ENCODE assay signal across 9 mouse cellular contexts in the genomic region with DNA sequence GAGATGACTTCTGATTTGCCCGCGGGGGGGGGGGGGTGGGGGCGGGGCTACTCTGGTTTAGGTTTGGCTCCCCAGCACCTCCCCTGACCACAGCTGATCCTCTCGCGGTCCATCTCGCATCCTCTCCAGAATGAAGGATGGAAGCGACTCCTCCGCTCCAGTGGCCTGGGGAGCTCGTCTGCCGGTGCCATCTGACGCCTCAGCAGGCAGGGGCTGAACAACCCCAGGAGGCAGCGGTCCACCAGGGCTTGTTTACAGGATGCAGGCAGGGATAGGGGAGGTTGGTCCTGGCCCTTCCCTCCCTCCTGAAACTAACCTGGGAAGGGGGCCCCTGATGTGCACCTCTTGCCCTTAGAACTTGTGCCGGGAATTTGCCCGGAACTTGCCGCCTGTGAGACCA.
DNase-seq lines count a peak whose midpoint lies in the region; ATAC-seq and TF ChIP-seq lines count a peak whose summit lies in the region.
"Had no signal": no experiment of that assay in that cellular context is flagged by ENCODE, and none has a peak within 500 bp of the region (broad histone marks: within the 10 kb centered on the region; RNA-seq: fewer than 3 reads in every experiment).

No protein-coding gene starts in this region.

- no peak overlapping the region for H3K27ac ChIP-seq in kidney, postnatal 0 days
- H3K27ac ChIP-seq in limb, embryonic 13.5 days = peak overlapping the region; percentile 65; the same call in 1 of the 2 replicates
- H3K27ac ChIP-seq: liver, embryonic 14.5 days had no signal

- TF ChIP-seq CTCF in kidney, postnatal 0 days (IDR thresholded peaks at IDR 0.05; ENCODE audit: low read depth) = no peak

- peaks cover 6% of the 10 kb centered on the region; the same call in 1 of the 2 replicates for H3K27me3 ChIP-seq in kidney, postnatal 0 days (ENCODE audit: insufficient read depth, low read length)
- H3K27me3 ChIP-seq in limb, embryonic 13.5 days = peaks cover 19% of the 10 kb centered on the region

- H3K4me2 ChIP-seq in kidney, postnatal 0 days (ENCODE audit: low read length) = 0 out of 2 replicates have a peak overlapping the region, but pooled peaks have one; percentile 2
- H3K4me2 ChIP-seq in limb, embryonic 13.5 days (replicated peaks) = peak overlapping the region; percentile 53

- no peak overlapping the region for H3K9ac ChIP-seq in kidney, postnatal 0 days (ENCODE audit: low read depth, low read length)
- H3K9ac ChIP-seq in limb, embryonic 13.5 days = peak overlapping the region; percentile 39; the same call in 1 of the 2 replicates
- H3K9ac ChIP-seq: liver, embryonic 14.5 days had no signal

- H3K9me3 ChIP-seq in kidney, postnatal 0 days (replicated peaks; ENCODE audit: low read length) = no peaks in the 10 kb centered on the region
- no peaks in the 10 kb centered on the region for H3K9me3 ChIP-seq in limb, embryonic 13.5 days

- ATAC-seq in kidney, postnatal 0 days (replicated peaks; ENCODE audit: low FRiP score, low read depth) = no peak
- ATAC-seq in limb, embryonic 13.5 days (ENCODE audit: low FRiP score, low read depth) = no peak

- H3K36me3 ChIP-seq in kidney, postnatal 0 days (ENCODE audit: insufficient read depth, low read length) = no peaks in the 10 kb centered on the region
- no peaks in the 10 kb centered on the region for H3K36me3 ChIP-seq in limb, embryonic 13.5 days

- WGBS in kidney, postnatal 0 days = 11% methylated on average over 14 of the region's 15 CpGs
- WGBS in limb, embryonic 13.5 days = 6% methylated on average over 14 of the region's 15 CpGs

- peaks cover 5% of the 10 kb centered on the region; the same call in 1 of the 2 replicates for H3K4me1 ChIP-seq in kidney, postnatal 0 days (replicated peaks; ENCODE audit: insufficient read depth, low read length)
- peaks cover 56% of the 10 kb centered on the region for H3K4me1 ChIP-seq in limb, embryonic 13.5 days

- peak; percentile 36 for DNase-seq in embryo, embryonic 11 days
- no peak for DNase-seq in embryo, embryonic 10 days (ENCODE audit: low spot score)
- DNase-seq in kidney, postnatal 0 days (ENCODE audit: low spot score) = peak; percentile 49
- no peak for DNase-seq in kidney, postnatal 25 days
- DNase-seq in cerebellum, adult 9-11 months = peak; percentile 52
- no peak for DNase-seq in frontal cortex, postnatal 25 days (ENCODE audit: low spot score in 2 of 2)
- no peak for DNase-seq in urinary bladder, postnatal 4 days (ENCODE audit: low spot score in 2 of 2)

- no peak overlapping the region for H3K4me3 ChIP-seq in kidney, postnatal 0 days (replicated peaks; ENCODE audit: low read depth, low read length)
- peak overlapping the region; percentile 10; the same call in 1 of the 2 replicates for H3K4me3 ChIP-seq in limb, embryonic 13.5 days

Comparison
In these comparisons a context has a peak if more than half of its experiments do, and no peak if none do; other contexts are left out.
1. DNase-seq: peak in embryo, embryonic 11 days (single experiment), kidney, postnatal 0 days (single experiment) and cerebellum, adult 9-11 months (single experiment); none in embryo, embryonic 10 days (single experiment), kidney, postnatal 25 days (0 of 2), frontal cortex, postnatal 25 days (0 of 2) and urinary bladder, postnatal 4 days (0 of 2).